Mouse (Mus musculus) stomach, postnatal 0 days (tissue): ENCODE measurements around the gene Ctdnep1.

Experiments
- CTCF ChIP-seq: IDR thresholded peaks from 2 replicates; pipeline ENCODE4 v1.5.1; 2016; ENCODE audit warnings: antibody characterized with exemption, low read depth, mild to moderate bottlenecking, moderate library complexity
- EP300 ChIP-seq: optimal IDR thresholded peaks from 2 replicates; pipeline ENCODE3; 2016; ENCODE audit warnings: antibody characterized with exemption

GRCm38 (mm10) chr11:70030651-70031320 is 49.8 kb downstream of the Ctdnep1 start:
- TF ChIP-seq CTCF (no peak), EP300 (no peak)
